8 mouse cellular contexts compared by ENCODE assay signal in genomic region chr17:33810334-33811141, GRCm38 (mm10). TPM values are rescaled to one million over a fixed set of nuclear protein-coding genes. Genes with fewer than 3 reads are reported as not detected.
DNase-seq lines count a peak whose midpoint lies in the region; ATAC-seq and TF ChIP-seq lines count a peak whose summit lies in the region.

Gene Kank3 (plus strand): TSS chr17:33810519.

- peak within 1 kb of the TSS; percentile 40; the same call in 1 of the 2 replicates for H3K27ac ChIP-seq in hindbrain, embryonic 13.5 days

- no peak for TF ChIP-seq CTCF in Patski (IDR thresholded peaks at IDR 0.05)

- peak within 1 kb of the TSS; percentile 72 for H3K4me2 ChIP-seq in hindbrain, embryonic 13.5 days

- POLR2A ChIA-PET in Patski (lab: Charles Lee) = no interaction called here

- ATAC-seq in Patski = peak; percentile 12
- ATAC-seq in hindbrain, embryonic 13.5 days (ENCODE audit: low FRiP score) = peak; percentile 98

- H3K4me3 ChIP-seq in hindbrain, embryonic 13.5 days = peak within 1 kb of the TSS; percentile 49

- 1% methylated on average over 36 of the region's 36 CpGs for WGBS in hindbrain, embryonic 13.5 days

- CTCF ChIA-PET in Patski (lab: Charles Lee) = interaction anchor here (1.0 to 1.6 kb wide), 3 partner anchors 16 to 55 kb away, joined by 3 to 8 read pairs (median 3); no protein-coding TSS in a partner anchor

- no peaks in the 10 kb centered on the region for H3K27me3 ChIP-seq in Patski
- peaks cover 21% of the 10 kb centered on the region for H3K27me3 ChIP-seq in hindbrain, embryonic 13.5 days

- H3K9me3 ChIP-seq in hindbrain, embryonic 13.5 days = no peaks in the 10 kb centered on the region

- in situ Hi-C loops in Patski (cut with MboI; ENCODE audit: low pct_unique_long_range_greater_than_20kb) = no loop called here

- H3K4me1 ChIP-seq in hindbrain, embryonic 13.5 days (replicated peaks) = peaks cover 12% of the 10 kb centered on the region

- H3K36me3 ChIP-seq in hindbrain, embryonic 13.5 days = no peaks in the 10 kb centered on the region

- peak within 1 kb of the TSS; percentile 70 for H3K9ac ChIP-seq in hindbrain, embryonic 13.5 days

- no peak for DNase-seq in Patski (ENCODE audit: low read depth, low spot score)
- DNase-seq in cerebellum, postnatal 14 days = peak; percentile 95 to 97
- DNase-seq in frontal cortex, postnatal 14 days (ENCODE audit: low spot score in 2 of 2) = peak; percentile 87 to 90
- peak; percentile 93 to 95 for DNase-seq in layer of hippocampus, postnatal 25 days (ENCODE audit: extremely low spot score in 1 of 2, low spot score in 1 of 2)
- DNase-seq in lung, postnatal 25 days (ENCODE audit: low spot score) = peak; percentile 96
- DNase-seq in retina, embryonic 14.5 days (ENCODE audit: low spot score) = peak; percentile 96
- peak; percentile 92 for DNase-seq in thymus, postnatal 4 days

RNA-seq across cellular contexts. Expression of gene Kank3, which starts in this region (rescaled TPM):
- 4.1 TPM for polyA plus RNA-seq in Patski (2021)
- 37.4 and 40.5 TPM in 2 replicates for polyA plus RNA-seq in hindbrain, embryonic 13.5 days (2015; fragmentation: Nextera tagmentation; extraction: Ambion mirVana)
- 10 to 100 TPM; 27.8 to 35.8 TPM for total RNA-seq in layer of hippocampus, postnatal 25 days (2021)
